Mouse (Mus musculus): ENCODE measurements at regions not wholly inside any gene's neighbourhood (a gene's known extent, or its start where the extent isn't known, plus 50 kb on each side); places are given as distances from the start of the nearest gene placed in this dataset.
"Not testable (repeated sequence)": the region's sequence is repeated elsewhere in the genome, so short reads cannot be mapped to it uniquely, and the experiment has no call there.

DNA sequence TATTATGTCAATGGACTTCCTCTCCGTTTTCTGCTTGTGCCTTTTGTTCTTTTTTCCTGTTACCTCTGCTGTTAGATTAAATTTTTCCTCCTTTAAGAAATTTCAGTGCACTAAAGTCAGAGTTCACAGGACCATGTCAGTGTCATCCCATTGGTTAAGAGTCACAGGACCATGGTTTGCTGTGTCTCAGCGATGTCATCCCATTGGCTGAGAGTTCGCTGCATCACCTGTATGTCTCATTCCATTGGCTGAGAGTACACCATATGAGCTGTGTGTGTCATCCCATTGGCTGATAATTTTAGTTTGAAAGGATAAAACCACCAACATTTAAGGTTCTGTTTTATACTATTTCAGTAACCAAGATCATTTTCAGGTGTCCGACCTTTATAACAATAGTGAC is 50.7 kb upstream of the Jade1 start:
- H3K9me3 ChIP-seq (replicated peaks; ENCODE audit: control insufficient read depth, low read length): no peaks in the 10 kb centered on the region
- ATAC-seq (ENCODE audit: insufficient read depth, low FRiP score): no peak
- 91% methylated on average over 4 of the region's 4 CpGs for WGBS
- no peak overlapping the region for H3K9ac ChIP-seq (ENCODE audit: low read length)
- no peak overlapping the region for H3K4me2 ChIP-seq (ENCODE audit: low read depth, low read length)
- no peaks in the 10 kb centered on the region for H3K27me3 ChIP-seq (ENCODE audit: control insufficient read depth, insufficient read depth, low read length)
- H3K36me3 ChIP-seq (ENCODE audit: control insufficient read depth, insufficient read depth, low read length): no peaks in the 10 kb centered on the region
- no peaks in the 10 kb centered on the region; the same call in 1 of the 2 replicates for H3K4me1 ChIP-seq (ENCODE audit: control insufficient read depth, insufficient read depth, low read length)
- no peak overlapping the region for H3K27ac ChIP-seq (ENCODE audit: low read length)
- no peak overlapping the region for H3K4me3 ChIP-seq (replicated peaks; ENCODE audit: low read length)

GRCm38 (mm10) chr3:41502161-41502560 is 53.4 kb upstream of the Jade1 start:
- no peak overlapping the region for H3K27ac ChIP-seq (ENCODE audit: low read length)
- H3K27me3 ChIP-seq (ENCODE audit: control insufficient read depth, insufficient read depth, low read length): no peaks in the 10 kb centered on the region
- H3K36me3 ChIP-seq (ENCODE audit: control insufficient read depth, insufficient read depth, low read length): no peaks in the 10 kb centered on the region
- WGBS: 83% methylated on average over 3 of the region's 3 CpGs
- no peaks in the 10 kb centered on the region for H3K9me3 ChIP-seq (replicated peaks; ENCODE audit: control insufficient read depth, low read length)
- ATAC-seq (ENCODE audit: insufficient read depth, low FRiP score): no peak
- H3K4me1 ChIP-seq (ENCODE audit: control insufficient read depth, insufficient read depth, low read length): peaks cover 14% of the 10 kb centered on the region
- H3K4me2 ChIP-seq (ENCODE audit: low read depth, low read length): no peak overlapping the region
- no peak overlapping the region for H3K9ac ChIP-seq (ENCODE audit: low read length)
- no peak overlapping the region for H3K4me3 ChIP-seq (replicated peaks; ENCODE audit: low read length)

DNA sequence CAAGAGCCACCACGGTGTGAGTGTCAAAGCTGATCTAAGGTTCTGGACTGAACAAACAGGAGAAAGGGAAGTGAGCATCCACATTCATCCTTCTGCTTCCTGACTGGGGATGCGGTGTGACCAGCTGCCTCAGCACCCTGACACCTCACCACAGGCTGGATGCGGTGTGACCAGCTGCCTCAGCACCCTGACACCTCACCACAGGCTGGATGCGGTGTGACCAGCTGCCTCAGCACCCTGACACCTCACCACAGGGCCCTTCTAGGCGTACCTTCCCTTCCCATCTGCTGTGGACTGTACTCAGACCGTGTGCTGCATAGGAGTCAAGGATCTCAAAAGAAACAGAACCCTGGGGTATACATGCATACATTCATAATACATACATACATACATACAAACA is 53.9 kb upstream of the Jade1 start:
- H3K27ac ChIP-seq (ENCODE audit: low read length); H3K4me3 ChIP-seq (replicated peaks; ENCODE audit: low read length); H3K4me2 ChIP-seq (ENCODE audit: low read depth, low read length); ATAC-seq (ENCODE audit: insufficient read depth, low FRiP score); H3K36me3 ChIP-seq (ENCODE audit: control insufficient read depth, insufficient read depth, low read length); H3K27me3 ChIP-seq (ENCODE audit: control insufficient read depth, insufficient read depth, low read length); H3K9me3 ChIP-seq (replicated peaks; ENCODE audit: control insufficient read depth, low read length); H3K9ac ChIP-seq (ENCODE audit: low read length): not testable (repeated sequence)
- peaks cover 14% of the 10 kb centered on the region for H3K4me1 ChIP-seq (ENCODE audit: control insufficient read depth, insufficient read depth, low read length)
- 67% methylated on average over 6 of the region's 6 CpGs for WGBS

GRCm38 (mm10) chr3:41501124-41501523 is 54.4 kb upstream of the Jade1 start:
- H3K9me3 ChIP-seq (replicated peaks; ENCODE audit: control insufficient read depth, low read length): no peaks in the 10 kb centered on the region
- H3K4me3 ChIP-seq (replicated peaks; ENCODE audit: low read length): no peak overlapping the region
- 79% methylated on average over 6 of the region's 6 CpGs for WGBS
- H3K4me1 ChIP-seq (ENCODE audit: control insufficient read depth, insufficient read depth, low read length): peaks cover 14% of the 10 kb centered on the region
- no peak overlapping the region for H3K27ac ChIP-seq (ENCODE audit: low read length)
- H3K27me3 ChIP-seq (ENCODE audit: control insufficient read depth, insufficient read depth, low read length): no peaks in the 10 kb centered on the region
- H3K36me3 ChIP-seq (ENCODE audit: control insufficient read depth, insufficient read depth, low read length): no peaks in the 10 kb centered on the region
- no peak overlapping the region for H3K9ac ChIP-seq (ENCODE audit: low read length)
- no peak overlapping the region for H3K4me2 ChIP-seq (ENCODE audit: low read depth, low read length)
- ATAC-seq (ENCODE audit: insufficient read depth, low FRiP score): no peak

GRCm38 (mm10) chr3:41499680-41500079 is 55.9 kb upstream of the Jade1 start:
- Histone ChIP-seq H3K4me2 (ENCODE audit: low read depth, low read length) (no peak overlapping the region), H3K4me3 (replicated peaks; ENCODE audit: low read length) (no peak overlapping the region), H3K9ac (ENCODE audit: low read length) (no peak overlapping the region), H3K27me3 (ENCODE audit: control insufficient read depth, insufficient read depth, low read length) (no peaks in the 10 kb centered on the region), H3K36me3 (ENCODE audit: control insufficient read depth, insufficient read depth, low read length) (no peaks in the 10 kb centered on the region), H3K4me1 (ENCODE audit: control insufficient read depth, insufficient read depth, low read length) (peaks cover 14% of the 10 kb centered on the region), H3K9me3 (replicated peaks; ENCODE audit: control insufficient read depth, low read length) (no peaks in the 10 kb centered on the region), H3K27ac (ENCODE audit: low read length) (no peak overlapping the region)
- ATAC-seq (ENCODE audit: insufficient read depth, low FRiP score): no peak
- WGBS: 85% methylated on average over 2 of the region's 2 CpGs

DNA sequence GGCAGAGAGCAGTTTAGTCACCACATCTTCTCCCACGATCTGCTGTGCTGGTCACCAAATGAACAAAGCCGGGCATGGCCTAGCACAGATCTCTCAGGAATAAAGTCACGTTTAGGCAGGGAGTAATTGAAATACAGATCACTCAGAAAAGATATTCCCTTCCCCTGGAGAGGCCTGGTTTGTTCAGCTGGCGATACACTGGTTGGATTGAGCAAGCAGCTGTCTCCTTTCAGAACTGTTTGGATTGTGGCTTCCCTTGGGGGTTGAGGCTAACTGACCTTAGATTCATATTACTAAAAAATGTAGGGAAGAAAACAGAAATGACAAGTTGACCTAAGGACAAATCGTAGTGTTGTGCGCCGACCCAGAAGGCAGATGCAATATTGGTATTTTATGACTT is 56.7 kb upstream of the Jade1 start:
- ATAC-seq (ENCODE audit: insufficient read depth, low FRiP score): 0 out of 2 replicates have a peak, but pooled peaks have one; percentile 13
- Histone ChIP-seq H3K4me2 (ENCODE audit: low read depth, low read length) (no peak overlapping the region), H3K27me3 (ENCODE audit: control insufficient read depth, insufficient read depth, low read length) (no peaks in the 10 kb centered on the region), H3K36me3 (ENCODE audit: control insufficient read depth, insufficient read depth, low read length) (no peaks in the 10 kb centered on the region), H3K9me3 (replicated peaks; ENCODE audit: control insufficient read depth, low read length) (no peaks in the 10 kb centered on the region), H3K4me1 (ENCODE audit: control insufficient read depth, insufficient read depth, low read length) (peaks cover 14% of the 10 kb centered on the region), H3K9ac (ENCODE audit: low read length) (no peak overlapping the region), H3K27ac (ENCODE audit: low read length) (peak overlapping the region; percentile 73; the same call in 1 of the 2 replicates), H3K4me3 (replicated peaks; ENCODE audit: low read length) (no peak overlapping the region)
- WGBS: 36% methylated on average over 7 of the region's 7 CpGs

GRCm38 (mm10) chr3:41497771-41498170 is 57.8 kb upstream of the Jade1 start:
- WGBS: 67% methylated on average over 8 of the region's 8 CpGs
- no peak for ATAC-seq (ENCODE audit: insufficient read depth, low FRiP score)
- peaks cover 14% of the 10 kb centered on the region for H3K4me1 ChIP-seq (ENCODE audit: control insufficient read depth, insufficient read depth, low read length)
- H3K9ac ChIP-seq (ENCODE audit: low read length): no peak overlapping the region
- no peaks in the 10 kb centered on the region for H3K36me3 ChIP-seq (ENCODE audit: control insufficient read depth, insufficient read depth, low read length)
- H3K27ac ChIP-seq (ENCODE audit: low read length): no peak overlapping the region
- no peaks in the 10 kb centered on the region for H3K27me3 ChIP-seq (ENCODE audit: control insufficient read depth, insufficient read depth, low read length)
- H3K9me3 ChIP-seq (replicated peaks; ENCODE audit: control insufficient read depth, low read length): no peaks in the 10 kb centered on the region
- no peak overlapping the region for H3K4me3 ChIP-seq (replicated peaks; ENCODE audit: low read length)
- H3K4me2 ChIP-seq (ENCODE audit: low read depth, low read length): no peak overlapping the region

GRCm38 (mm10) chr3:41496931-41497710 is 58.4 kb upstream of the Jade1 start:
- no peaks in the 10 kb centered on the region for H3K27me3 ChIP-seq (ENCODE audit: control insufficient read depth, insufficient read depth, low read length)
- ATAC-seq (ENCODE audit: insufficient read depth, low FRiP score): no peak
- H3K9ac ChIP-seq (ENCODE audit: low read length): no peak overlapping the region
- H3K36me3 ChIP-seq (ENCODE audit: control insufficient read depth, insufficient read depth, low read length): no peaks in the 10 kb centered on the region
- H3K4me1 ChIP-seq (ENCODE audit: control insufficient read depth, insufficient read depth, low read length): peaks cover 14% of the 10 kb centered on the region
- H3K9me3 ChIP-seq (replicated peaks; ENCODE audit: control insufficient read depth, low read length): no peaks in the 10 kb centered on the region
- no peak overlapping the region for H3K27ac ChIP-seq (ENCODE audit: low read length)
- no peak overlapping the region for H3K4me3 ChIP-seq (replicated peaks; ENCODE audit: low read length)
- WGBS: 52% methylated on average over 12 of the region's 13 CpGs
- no peak overlapping the region for H3K4me2 ChIP-seq (ENCODE audit: low read depth, low read length)

- H3K27me3 ChIP-seq (ENCODE audit: control insufficient read depth, insufficient read depth, low read length): no peaks in the 10 kb centered on the region
- ATAC-seq (ENCODE audit: insufficient read depth, low FRiP score): no peak
- no peak overlapping the region for H3K9ac ChIP-seq (ENCODE audit: low read length)
- no peaks in the 10 kb centered on the region for H3K36me3 ChIP-seq (ENCODE audit: control insufficient read depth, insufficient read depth, low read length)
- WGBS: 90% methylated on average over 3 of the region's 3 CpGs
- no peak overlapping the region for H3K4me3 ChIP-seq (replicated peaks; ENCODE audit: low read length)
- H3K4me2 ChIP-seq (ENCODE audit: low read depth, low read length): no peak overlapping the region
- no peaks in the 10 kb centered on the region for H3K9me3 ChIP-seq (replicated peaks; ENCODE audit: control insufficient read depth, low read length)
- H3K4me1 ChIP-seq (ENCODE audit: control insufficient read depth, insufficient read depth, low read length): peaks cover 14% of the 10 kb centered on the region
- no peak overlapping the region for H3K27ac ChIP-seq (ENCODE audit: low read length)
These were observed 59.6 kb upstream of the Jade1 start for GRCm38 (mm10) chr3:41495893-41496292.
